Mouse (Mus musculus) erythroid progenitor cell, adult 5-6 weeks (primary cell): Measurements from ENCODE around the gene Ano8. TPM values are rescaled to one million over a fixed set of nuclear protein-coding genes. Genes with fewer than 3 reads are reported as not detected.
"Not testable (repeated sequence)": the region's sequence is repeated elsewhere in the genome, so short reads cannot be mapped to it uniquely, and the experiment has no call there.

Source experiments
- ATAC-seq: replicated peaks from 2 replicates; pipeline ENCODE4 v1.8.0; 2016; ENCODE audit warnings: moderate number of reproducible peaks, mild to moderate bottlenecking, moderate TSS enrichment, inconsistent platforms; ENCODE audit not compliant: poor library complexity, low FRiP score, severe bottlenecking
- total RNA-seq, 2 experiments: library from RNA; stranded (forward) in 1 of 2; stranded (reverse) in 1 of 2; fragments of 150-400 nt in 1 of 2; fragments of 186-747, 209-891 nt in 1 of 2; gene quantifications; 2 replicates each; pipeline versions ENCODE4 v1.2.3 to v1.2.4; 2015 to 2017; ENCODE audit warnings: low replicate concordance in 2 of 2

Ano8 gene
- total RNA-seq, 2 experiments from 2014 or later = not detected

DNA sequence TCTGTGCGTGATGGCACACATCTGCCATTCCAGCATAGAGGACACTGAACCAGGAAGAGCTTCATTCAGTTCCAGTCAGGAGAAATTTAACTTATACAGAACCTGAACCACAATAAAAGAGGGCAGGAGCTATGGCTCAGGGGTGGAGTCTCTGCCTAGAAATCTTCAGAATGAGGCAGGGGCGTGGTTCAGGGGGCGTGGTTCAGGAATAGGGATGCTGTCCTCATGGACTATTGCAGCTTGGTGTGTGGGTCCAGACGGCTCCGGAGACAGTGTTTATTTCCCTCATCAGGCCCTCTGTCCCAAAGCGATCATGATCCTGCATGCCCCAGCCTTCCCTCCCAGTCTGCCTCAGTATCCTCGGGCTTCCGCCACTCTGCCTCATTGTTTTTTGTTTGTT, 31.1 kb downstream of the Ano8 start:
- no peak for ATAC-seq

DNA sequence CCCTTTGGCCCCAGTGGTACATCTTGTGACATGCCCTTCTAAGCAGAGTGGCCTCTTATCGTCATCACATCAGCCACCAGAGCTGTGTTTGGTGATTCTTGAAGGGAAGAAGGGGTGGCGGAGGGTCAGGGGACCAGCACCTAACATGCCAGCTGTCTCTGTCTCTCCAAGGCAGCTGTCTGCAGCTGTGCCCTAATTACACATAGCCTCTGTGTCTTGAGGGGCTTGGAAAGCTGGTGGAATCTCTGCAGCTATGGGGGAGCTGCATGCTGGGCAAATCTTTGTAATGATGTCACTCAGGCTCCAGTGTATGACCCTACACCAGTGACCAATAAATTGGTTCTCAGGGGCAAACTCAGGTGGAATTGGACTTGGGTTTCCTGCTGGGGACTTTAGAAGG, 33.1 kb downstream of the Ano8 start:
- ATAC-seq = no peak

DNA sequence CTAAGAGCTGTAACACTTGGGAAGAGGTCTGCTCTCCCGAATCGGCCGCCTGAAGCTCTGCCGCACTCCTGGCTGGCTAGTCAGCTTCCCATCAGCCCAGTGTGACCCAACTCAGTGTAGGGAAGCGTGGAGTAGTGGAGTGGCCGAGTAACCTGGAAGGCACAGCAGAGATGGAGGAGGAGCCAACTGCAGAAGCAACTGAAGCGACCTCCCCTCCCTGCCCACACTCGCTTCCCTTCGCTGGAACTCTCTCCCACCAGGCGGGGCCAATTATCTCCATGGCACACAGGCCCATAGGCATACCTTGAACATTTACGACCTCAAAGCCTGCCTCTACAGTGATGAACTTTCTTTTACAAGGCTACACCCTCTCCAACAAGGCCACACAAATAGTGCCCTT, 34.0 kb downstream of the Ano8 start:
- no peak for ATAC-seq

DNA sequence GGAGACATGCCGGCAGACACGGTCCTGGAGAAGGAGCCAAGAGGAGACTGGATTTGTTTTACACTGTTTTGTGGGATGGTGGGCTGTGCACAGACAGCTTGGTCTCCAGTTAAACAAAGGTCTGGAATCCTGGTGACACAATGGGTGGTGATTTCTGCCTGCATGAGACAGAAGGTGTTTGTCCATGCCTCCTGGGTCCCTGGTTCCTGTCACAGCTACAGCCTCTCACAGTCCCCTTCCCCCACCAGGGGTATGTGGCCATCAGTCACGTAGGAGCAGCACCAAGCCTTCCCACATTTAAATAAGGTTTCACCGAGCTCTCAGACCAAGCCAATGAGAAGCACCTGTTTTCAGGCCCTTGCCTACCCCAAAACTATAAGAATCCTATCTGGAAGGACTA, 34.4 kb downstream of the Ano8 start:
- no peak for ATAC-seq

DNA sequence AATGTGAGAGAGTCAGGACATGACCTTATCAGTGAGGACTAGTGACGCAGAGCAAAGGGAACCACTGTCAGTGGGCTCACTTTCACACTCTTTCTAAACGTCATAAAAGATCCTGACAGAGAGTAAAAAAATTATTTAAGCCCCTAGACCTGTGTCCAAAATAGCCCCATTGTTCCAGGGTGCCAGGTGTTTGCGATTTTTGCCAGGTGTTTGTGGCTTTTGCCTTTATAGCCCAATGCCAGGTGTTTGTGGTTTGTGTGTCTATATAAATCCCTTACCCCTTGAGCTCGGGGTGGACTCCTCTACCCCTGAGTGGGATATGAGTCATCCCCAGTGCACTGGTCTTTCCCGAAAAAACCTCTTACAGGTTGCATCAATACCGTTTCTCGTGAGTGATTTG, 40.7 kb downstream of the Ano8 start:
- no peak for ATAC-seq

DNA sequence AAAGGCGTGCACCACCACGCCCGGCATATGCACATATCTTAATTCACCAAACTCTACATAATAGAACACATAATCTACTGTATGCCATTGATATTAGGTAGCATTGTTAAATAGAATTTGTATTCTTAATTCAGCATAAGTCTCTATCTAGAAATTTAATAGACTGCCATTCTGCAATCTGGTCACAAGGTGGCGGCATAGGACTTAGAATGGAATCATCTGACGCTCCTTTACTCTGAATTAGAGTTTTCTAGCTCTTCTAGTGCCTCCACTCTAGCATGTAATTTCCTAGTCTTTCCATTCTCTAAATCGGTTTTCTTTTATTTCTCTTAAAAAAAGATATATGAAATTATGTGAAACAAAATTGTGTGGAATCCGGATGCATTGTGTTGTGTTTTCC, 44.4 kb downstream of the Ano8 start:
- 0 out of 2 replicates have a peak, but pooled peaks have one; percentile 46 for ATAC-seq

DNA sequence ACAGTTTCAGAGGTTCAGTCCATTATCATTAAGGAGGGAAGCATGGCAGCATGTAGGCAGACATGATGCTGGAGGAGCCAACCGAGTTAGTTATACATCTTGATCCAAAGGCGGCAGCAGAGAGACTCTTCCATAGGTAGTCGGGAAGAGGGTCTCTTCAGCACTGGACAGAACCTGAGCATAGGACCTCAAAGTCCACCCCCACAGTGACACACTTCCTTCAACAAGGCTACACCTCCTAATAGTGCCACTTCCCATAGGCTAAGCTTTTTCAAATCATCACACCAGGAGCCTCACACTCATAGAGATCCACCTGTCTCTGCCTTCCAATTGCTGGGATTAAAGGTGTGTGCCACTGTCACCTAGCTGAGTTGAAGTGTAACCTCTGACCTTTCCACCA, 48.7 kb downstream of the Ano8 start:
- ATAC-seq = no peak

DNA sequence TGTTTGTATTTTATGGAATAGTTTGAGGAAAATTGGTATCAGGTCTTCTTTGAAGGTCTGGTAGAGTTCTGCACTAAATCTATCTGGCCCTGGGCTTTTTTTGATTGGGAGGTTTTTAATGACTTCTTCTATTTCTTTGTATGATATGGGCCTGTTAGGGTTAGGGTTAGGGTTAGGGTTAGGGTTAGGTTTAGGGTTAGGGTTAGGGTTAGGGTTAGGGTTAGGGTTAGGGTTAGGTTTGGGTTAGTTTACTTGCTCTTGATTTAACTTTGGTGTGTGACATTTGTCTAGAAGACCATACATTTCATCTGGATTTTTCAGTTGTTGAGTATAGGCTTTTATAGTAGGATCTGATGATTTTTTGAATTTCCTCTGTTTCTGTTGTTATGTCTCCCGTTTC, 52.8 kb downstream of the Ano8 start:
- not testable (repeated sequence) for ATAC-seq

Other genes starting within 250 kb of the Ano8 start
- gene Myo9b, start 213.2 kb downstream of the Ano8 start, total RNA-seq (2015; ENCODE audit: low replicate concordance) = 26.3 and 29.3 TPM in 2 replicates
- 23.4 and 32.3 TPM in 2 replicates for gene Myo9b, start 213.2 kb downstream of the Ano8 start, total RNA-seq (2017; ENCODE audit: low replicate concordance)
- 36.4 and 49.9 TPM in 2 replicates for gene Haus8, start 213.0 kb downstream of the Ano8 start, total RNA-seq (2015; ENCODE audit: low replicate concordance)
- 69.7 and 109 TPM in 2 replicates for gene Haus8, start 213.0 kb downstream of the Ano8 start, total RNA-seq (2017; ENCODE audit: low replicate concordance)
- 46.1 and 99.8 TPM in 2 replicates for gene Use1, start 119.1 kb downstream of the Ano8 start, total RNA-seq (2015; ENCODE audit: low replicate concordance)
- gene Use1, start 119.1 kb downstream of the Ano8 start, total RNA-seq (2017; ENCODE audit: low replicate concordance) = 48.1 and 59.2 TPM in 2 replicates
- gene Ocel1, start 114.7 kb downstream of the Ano8 start, total RNA-seq (2015; ENCODE audit: low replicate concordance) = 1.7 and 13.7 TPM in 2 replicates
- 10.4 and 10.7 TPM in 2 replicates for gene Ocel1, start 114.7 kb downstream of the Ano8 start, total RNA-seq (2017; ENCODE audit: low replicate concordance)
- gene Nr2f6, start 104.0 kb downstream of the Ano8 start, total RNA-seq (2015; ENCODE audit: low replicate concordance) = not detected in 2 replicates
- 1.4 and 6.7 TPM in 2 replicates for gene Nr2f6, start 104.0 kb downstream of the Ano8 start, total RNA-seq (2017; ENCODE audit: low replicate concordance)
- not detected in 2 replicates for gene Ushbp1, start 90.2 kb downstream of the Ano8 start, total RNA-seq (2015; ENCODE audit: low replicate concordance)
- 0.64 TPM in 1 of 2 replicates, not detected in the other for gene Ushbp1, start 90.2 kb downstream of the Ano8 start, total RNA-seq (2017; ENCODE audit: low replicate concordance)
- 35.0 and 51.6 TPM in 2 replicates for gene Babam1, start 89.1 kb downstream of the Ano8 start, total RNA-seq (2015; ENCODE audit: low replicate concordance)
- 22.3 and 44.8 TPM in 2 replicates for gene Babam1, start 89.1 kb downstream of the Ano8 start, total RNA-seq (2017; ENCODE audit: low replicate concordance)
- 208 and 222 TPM in 2 replicates for gene Ankle1, start 80.0 kb downstream of the Ano8 start, total RNA-seq (2015; ENCODE audit: low replicate concordance)
- 343 and 473 TPM in 2 replicates for gene Ankle1, start 80.0 kb downstream of the Ano8 start, total RNA-seq (2017; ENCODE audit: low replicate concordance)
- gene Abhd8, start 22.3 kb downstream of the Ano8 start, total RNA-seq (2015; ENCODE audit: low replicate concordance) = 1.3 and 1.4 TPM in 2 replicates
- 3.0 and 4.5 TPM in 2 replicates for gene Abhd8, start 22.3 kb downstream of the Ano8 start, total RNA-seq (2017; ENCODE audit: low replicate concordance)
- gene Mrpl34, start 21.0 kb downstream of the Ano8 start, total RNA-seq (2015; ENCODE audit: low replicate concordance) = 23.1 and 38.2 TPM in 2 replicates
- gene Mrpl34, start 21.0 kb downstream of the Ano8 start, total RNA-seq (2017; ENCODE audit: low replicate concordance) = 14.1 and 17.5 TPM in 2 replicates
- 23.9 and 35.7 TPM in 2 replicates for gene Dda1, start 16.8 kb downstream of the Ano8 start, total RNA-seq (2015; ENCODE audit: low replicate concordance)
- gene Dda1, start 16.8 kb downstream of the Ano8 start, total RNA-seq (2017; ENCODE audit: low replicate concordance) = 17.8 and 18.1 TPM in 2 replicates
- gene Gtpbp3, start 2.1 kb upstream of the Ano8 start, total RNA-seq (2015; ENCODE audit: low replicate concordance) = 2.1 and 4.0 TPM in 2 replicates
- gene Gtpbp3, start 2.1 kb upstream of the Ano8 start, total RNA-seq (2017; ENCODE audit: low replicate concordance) = 0.83 and 4.0 TPM in 2 replicates
- gene Plvap, start 25.8 kb upstream of the Ano8 start, total RNA-seq (2015; ENCODE audit: low replicate concordance) = not detected in 2 replicates
- gene Plvap, start 25.8 kb upstream of the Ano8 start, total RNA-seq (2017; ENCODE audit: low replicate concordance) = not detected in 2 replicates
- gene Ccdc194, start 39.7 kb upstream of the Ano8 start, total RNA-seq (2015; ENCODE audit: low replicate concordance) = not detected in 2 replicates
- not detected in 2 replicates for gene Ccdc194, start 39.7 kb upstream of the Ano8 start, total RNA-seq (2017; ENCODE audit: low replicate concordance)
- gene Bst2, start 51.5 kb upstream of the Ano8 start, total RNA-seq (2015; ENCODE audit: low replicate concordance) = 7.6 TPM in 1 of 2 replicates, not detected in the other
- 15.1 and 28.2 TPM in 2 replicates for gene Bst2, start 51.5 kb upstream of the Ano8 start, total RNA-seq (2017; ENCODE audit: low replicate concordance)
- 7.6 and 9.6 TPM in 2 replicates for gene Mvb12a, start 57.0 kb upstream of the Ano8 start, total RNA-seq (2015; ENCODE audit: low replicate concordance)
- 2.1 and 4.5 TPM in 2 replicates for gene Mvb12a, start 57.0 kb upstream of the Ano8 start, total RNA-seq (2017; ENCODE audit: low replicate concordance)
- gene Tmem221, start 72.9 kb upstream of the Ano8 start, total RNA-seq (2015; ENCODE audit: low replicate concordance) = not detected in 2 replicates
- not detected in 2 replicates for gene Tmem221, start 72.9 kb upstream of the Ano8 start, total RNA-seq (2017; ENCODE audit: low replicate concordance)
- not detected in 2 replicates for gene Nxnl1, start 80.6 kb upstream of the Ano8 start, total RNA-seq (2015; ENCODE audit: low replicate concordance)
- gene Nxnl1, start 80.6 kb upstream of the Ano8 start, total RNA-seq (2017; ENCODE audit: low replicate concordance) = not detected in 2 replicates
- 1.1 and 1.7 TPM in 2 replicates for gene Slc27a1, start 82.9 kb upstream of the Ano8 start, total RNA-seq (2015; ENCODE audit: low replicate concordance)
- gene Slc27a1, start 82.9 kb upstream of the Ano8 start, total RNA-seq (2017; ENCODE audit: low replicate concordance) = not detected in 2 replicates
- gene Pgls, start 106.2 kb upstream of the Ano8 start, total RNA-seq (2015; ENCODE audit: low replicate concordance) = 31.4 and 36.9 TPM in 2 replicates
- 14.8 and 31.8 TPM in 2 replicates for gene Pgls, start 106.2 kb upstream of the Ano8 start, total RNA-seq (2017; ENCODE audit: low replicate concordance)
- 54.1 and 135 TPM in 2 replicates for gene Fam129c, start 111.7 kb upstream of the Ano8 start, total RNA-seq (2015; ENCODE audit: low replicate concordance)
- 7.4 and 32.9 TPM in 2 replicates for gene Fam129c, start 111.7 kb upstream of the Ano8 start, total RNA-seq (2017; ENCODE audit: low replicate concordance)
- 5.9 and 19.5 TPM in 2 replicates for gene Colgalt1, start 125.0 kb upstream of the Ano8 start, total RNA-seq (2015; ENCODE audit: low replicate concordance)
- 9.2 and 11.0 TPM in 2 replicates for gene Colgalt1, start 125.0 kb upstream of the Ano8 start, total RNA-seq (2017; ENCODE audit: low replicate concordance)
- not detected in 2 replicates for gene Unc13a, start 185.8 kb upstream of the Ano8 start, total RNA-seq (2015; ENCODE audit: low replicate concordance)
- not detected in 2 replicates for gene Unc13a, start 185.8 kb upstream of the Ano8 start, total RNA-seq (2017; ENCODE audit: low replicate concordance)
- gene Jak3, start 190.3 kb upstream of the Ano8 start, total RNA-seq (2015; ENCODE audit: low replicate concordance) = 2.1 and 5.4 TPM in 2 replicates
- 0.68 and 0.90 TPM in 2 replicates for gene Jak3, start 190.3 kb upstream of the Ano8 start, total RNA-seq (2017; ENCODE audit: low replicate concordance)
- gene Insl3, start 203.3 kb upstream of the Ano8 start, total RNA-seq (2015; ENCODE audit: low replicate concordance) = 3.6 TPM in 1 of 2 replicates, not detected in the other
- not detected in 2 replicates for gene Insl3, start 203.3 kb upstream of the Ano8 start, total RNA-seq (2017; ENCODE audit: low replicate concordance)
- gene B3gnt3, start 215.8 kb upstream of the Ano8 start, total RNA-seq (2015; ENCODE audit: low replicate concordance) = 12.2 and 12.3 TPM in 2 replicates
- 10.9 and 14.4 TPM in 2 replicates for gene B3gnt3, start 215.8 kb upstream of the Ano8 start, total RNA-seq (2017; ENCODE audit: low replicate concordance)
- gene Fcho1, start 239.8 kb upstream of the Ano8 start, total RNA-seq (2015; ENCODE audit: low replicate concordance) = 152 and 165 TPM in 2 replicates
- 245 and 276 TPM in 2 replicates for gene Fcho1, start 239.8 kb upstream of the Ano8 start, total RNA-seq (2017; ENCODE audit: low replicate concordance)